Mouse (Mus musculus) heart, postnatal 0 days (tissue): ENCODE measurements around the gene Crb3.

ENCODE experiments used
- CTCF ChIP-seq: IDR thresholded peaks from 2 replicates; pipeline ENCODE4 v1.5.1; 2016; ENCODE audit warnings: antibody characterized with exemption, control low read depth, low read depth
- EP300 ChIP-seq: IDR thresholded peaks from 2 replicates; pipeline ENCODE4 v1.6.1; 2016; ENCODE audit warnings: antibody characterized with exemption, low read depth

DNA sequence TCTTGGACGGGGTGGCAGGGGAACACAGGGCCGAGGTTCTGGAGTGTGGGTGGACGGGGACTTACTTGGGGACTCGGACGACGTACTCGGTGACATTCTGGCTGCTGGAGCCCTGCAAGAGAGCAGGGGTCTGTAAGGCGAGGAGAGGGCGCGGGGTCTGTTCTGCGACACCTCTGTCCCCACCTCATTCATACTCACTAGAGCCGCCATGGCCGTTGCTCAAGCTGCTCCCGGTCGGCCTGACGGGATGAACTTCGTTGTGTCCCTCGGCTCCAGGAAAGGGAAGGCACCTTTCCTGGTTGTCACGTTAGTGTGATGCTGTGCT is 48.0 kb upstream of the Crb3 start:
- no peak for TF ChIP-seq CTCF
- TF ChIP-seq EP300, result no peak
